ENCODE assay signal across 10 mouse cellular contexts in genomic region chr10:95611331-95611721, GRCm38 (mm10). TPM values are rescaled to one million over a fixed set of nuclear protein-coding genes. Genes with fewer than 3 reads are reported as not detected.
DNase-seq lines count a peak whose midpoint lies in the region; ATAC-seq and TF ChIP-seq lines count a peak whose summit lies in the region.
"Had no signal": no experiment of that assay in that cellular context is flagged by ENCODE, and none has a peak within 500 bp of the region (broad histone marks: within the 10 kb centered on the region; RNA-seq: fewer than 3 reads in every experiment).

No protein-coding gene starts in this region.

- H3K9ac ChIP-seq in heart, adult 2 months (ENCODE audit: low read depth, low read length): peak overlapping the region; percentile 37; the same call in 1 of the 2 replicates
- H3K9ac ChIP-seq in hindbrain, embryonic 16.5 days (ENCODE audit: low read depth, low read length): no peak overlapping the region
- no peak overlapping the region for H3K9ac ChIP-seq in neural tube, embryonic 11.5 days (ENCODE audit: low read length)

- 0 out of 2 replicates have a peak overlapping the region, but pooled peaks have one; percentile 13 for H3K4me2 ChIP-seq in hindbrain, embryonic 16.5 days (ENCODE audit: low read length)
- no peak overlapping the region for H3K4me2 ChIP-seq in neural tube, embryonic 11.5 days (ENCODE audit: low read depth)

- H3K9me3 ChIP-seq in hindbrain, embryonic 16.5 days (ENCODE audit: control insufficient read depth, low read length): no peaks in the 10 kb centered on the region
- no peaks in the 10 kb centered on the region for H3K9me3 ChIP-seq in neural tube, embryonic 11.5 days (ENCODE audit: control insufficient read depth, low read length)

- TF ChIP-seq CTCF in left cerebral cortex, adult 2 months (IDR thresholded peaks at IDR 0.05): no peak; the same call in 1 of the 2 replicates
- peak; percentile 24; the same call in 1 of the 2 replicates for TF ChIP-seq CTCF in heart, adult 2 months (IDR thresholded peaks at IDR 0.05)

- no peaks in the 10 kb centered on the region for H3K79me2 ChIP-seq in heart, adult 2 months (replicated peaks; ENCODE audit: control insufficient read depth, insufficient read depth, low read length)

- no peak for ATAC-seq in hindbrain, embryonic 16.5 days
- no peak for ATAC-seq in neural tube, embryonic 11.5 days (ENCODE audit: insufficient read depth, low FRiP score, low TSS enrichment)
- no peak for ATAC-seq in activated CD4-positive, CD25-positive, alpha-beta regulatory T cell, adult 4 months

- peak overlapping the region; percentile 76 for H3K27ac ChIP-seq in left cerebral cortex, adult 2 months
- peak overlapping the region; percentile 63 for H3K27ac ChIP-seq in heart, adult 2 months
- H3K27ac ChIP-seq in hindbrain, embryonic 16.5 days (ENCODE audit: low read depth, low read length): no peak overlapping the region
- no peak overlapping the region for H3K27ac ChIP-seq in neural tube, embryonic 11.5 days (ENCODE audit: low read depth, low read length)

- 20% methylated on average over 10 of the region's 10 CpGs for WGBS in heart, adult 2 months
- 28% methylated on average over 10 of the region's 10 CpGs for WGBS in hindbrain, embryonic 16.5 days
- 29% methylated on average over 10 of the region's 10 CpGs for WGBS in neural tube, embryonic 11.5 days

- H3K4me3 ChIP-seq in left cerebral cortex, adult 2 months: no peak overlapping the region
- H3K4me3 ChIP-seq in heart, adult 2 months: peak overlapping the region; percentile 20
- no peak overlapping the region for H3K4me3 ChIP-seq in hindbrain, embryonic 16.5 days (ENCODE audit: low read length)
- H3K4me3 ChIP-seq in neural tube, embryonic 11.5 days (ENCODE audit: low read depth, low read length): no peak overlapping the region

- H3K4me1 ChIP-seq in heart, adult 2 months (ENCODE audit: control insufficient read depth, insufficient read depth, low read length): peaks cover 3% of the 10 kb centered on the region; the same call in 1 of the 2 replicates
- no peaks in the 10 kb centered on the region for H3K4me1 ChIP-seq in hindbrain, embryonic 16.5 days (ENCODE audit: control insufficient read depth, insufficient read depth, low read depth, low read length)
- H3K4me1 ChIP-seq in neural tube, embryonic 11.5 days (ENCODE audit: control insufficient read depth, insufficient read depth, low read length): peaks cover 5% of the 10 kb centered on the region

- no peak for DNase-seq in left cerebral cortex, adult 2 months (ENCODE audit: extremely low spot score in 1 of 2, low spot score in 2 of 2)
- no peak for DNase-seq in left cerebral cortex, adult 8-10 months (ENCODE audit: low spot score in 2 of 2)
- peak; percentile 31 to 42 for DNase-seq in heart, adult 2 months
- peak; percentile 36 for DNase-seq in neural tube, embryonic 11.5 days (ENCODE audit: low spot score)
- DNase-seq in left cerebral cortex, postnatal 4 days: no peak
- no peak for DNase-seq in right cerebral cortex, adult 2 months (ENCODE audit: low spot score in 2 of 2)
- DNase-seq: adrenal gland, postnatal 25 days; thymus, adult 18-20 months had no signal

- intact Hi-C loops in left cerebral cortex, adult 2 months (cut with DNase I): loop anchor here (2.0 kb wide), 1 partner anchor 49 kb away; no protein-coding TSS in a partner anchor
- intact Hi-C loops in heart, adult 2 months (cut with DNase I): no loop called here
- intact Hi-C loops in left cerebral cortex, postnatal 4 days (cut with DNase I): loop anchor here (10.0 kb wide), 1 partner anchor 47 kb away; the partner anchor contains the start of gene Nudt4

- no peaks in the 10 kb centered on the region for H3K27me3 ChIP-seq in heart, adult 2 months (ENCODE audit: control insufficient read depth, insufficient read depth, low read length)
- H3K27me3 ChIP-seq in hindbrain, embryonic 16.5 days (replicated peaks; ENCODE audit: control insufficient read depth, insufficient read depth, low read length): no peaks in the 10 kb centered on the region
- H3K27me3 ChIP-seq in neural tube, embryonic 11.5 days (ENCODE audit: control insufficient read depth, insufficient read depth, low read length): no peaks in the 10 kb centered on the region

- no peaks in the 10 kb centered on the region for H3K36me3 ChIP-seq in heart, adult 2 months (ENCODE audit: control insufficient read depth, insufficient read depth, low read length)
- no peaks in the 10 kb centered on the region for H3K36me3 ChIP-seq in hindbrain, embryonic 16.5 days (ENCODE audit: control insufficient read depth, insufficient read depth, low read length)
- H3K36me3 ChIP-seq in neural tube, embryonic 11.5 days (ENCODE audit: control insufficient read depth, insufficient read depth, low read length): no peaks in the 10 kb centered on the region

- TF ChIP-seq POLR2A in heart, adult 2 months (IDR thresholded peaks at IDR 0.05; ENCODE audit: insufficient read depth, low read depth, low read length): no peak

- TF ChIP-seq EP300 in heart, adult 2 months (IDR thresholded peaks at IDR 0.05; ENCODE audit: insufficient read depth, low read depth, low read length): 0 out of 2 replicates have a peak, but pooled peaks have one; percentile 6

RNA-seq across cellular contexts. Expression of gene Nudt4, which starts 47.4 kb away (rescaled TPM):
- total RNA-seq in left cerebral cortex, adult 2 months (2021): 100 to 1,000 TPM; 140 to 147 TPM
- total RNA-seq in left cerebral cortex, adult 8-10 months (2022): 100 to 1,000 TPM; 125 to 146 (median 131) TPM
- 100 to 1,000 TPM; 328 to 349 TPM for total RNA-seq in heart, adult 2 months (2021)
- polyA plus RNA-seq in heart, adult 2 months (2012; rRNA removed): 48.8 and 109 TPM in 2 replicates
- 60.7 and 67.8 TPM in 2 replicates for polyA plus RNA-seq in hindbrain, embryonic 16.5 days (2015; fragmentation: Nextera tagmentation; extraction: Ambion mirVana)
- 139 TPM in 2 replicates for polyA plus RNA-seq in neural tube, embryonic 11.5 days (2014; fragmentation: Nextera tagmentation; extraction: Ambion mirVana)
- 10 to 100 TPM; 11.3 to 14.8 TPM for polyA plus RNA-seq in activated CD4-positive, CD25-positive, alpha-beta regulatory T cell, adult 4 months (2017; shearing (Covaris generic))
- total RNA-seq in left cerebral cortex, postnatal 4 days (2021): 100 to 1,000 TPM; 202 to 243 TPM

Comparison
In these comparisons a context has a peak if more than half of its experiments do, and no peak if none do; other contexts are left out.
1. DNase-seq: peak in heart, adult 2 months (2 of 2) and neural tube, embryonic 11.5 days (single experiment); none in left cerebral cortex, adult 2 months (0 of 2), left cerebral cortex, adult 8-10 months (0 of 2), left cerebral cortex, postnatal 4 days (single experiment) and right cerebral cortex, adult 2 months (0 of 2).
2. H3K27ac ChIP-seq: peak in left cerebral cortex, adult 2 months (single experiment) and heart, adult 2 months (single experiment); none in hindbrain, embryonic 16.5 days (single experiment) and neural tube, embryonic 11.5 days (single experiment).